In genomic region chr1:66815941-66816777, GRCm38 (mm10) we compare ENCODE assay signal across 8 mouse cellular contexts. TPM values are rescaled to one million over a fixed set of nuclear protein-coding genes. Genes with fewer than 3 reads are reported as not detected.
DNase-seq lines count a peak whose midpoint lies in the region; ATAC-seq and TF ChIP-seq lines count a peak whose summit lies in the region.

No protein-coding gene starts in this region.

- DNase-seq in G1E (ENCODE audit: low spot score) = peak; percentile 28
- DNase-seq in forebrain, embryonic 14.5 days (ENCODE audit: low spot score) = peak; percentile 60
- DNase-seq in heart, postnatal 14 days = peak; percentile 67 to 74
- DNase-seq in large intestine, adult 2 months (ENCODE audit: low read depth, low spot score) = peak; percentile 43
- DNase-seq in testis, postnatal 14 days (ENCODE audit: low spot score) = peak; percentile 81

- H3K4me3 ChIP-seq in G1E (ENCODE audit: low read depth, low read length) = peak overlapping the region; percentile 83
- peak overlapping the region; percentile 84 for H3K4me3 ChIP-seq in forebrain, embryonic 14.5 days (ENCODE audit: low read depth, low read length)
- peak overlapping the region; percentile 93 for H3K4me3 ChIP-seq in liver, embryonic 16.5 days (ENCODE audit: low read depth, low read length)
- H3K4me3 ChIP-seq in neural tube, embryonic 12.5 days = peak overlapping the region; percentile 77

- H3K4me2 ChIP-seq in forebrain, embryonic 14.5 days (ENCODE audit: low read length) = peak overlapping the region; percentile 79
- H3K4me2 ChIP-seq in liver, embryonic 16.5 days (ENCODE audit: low read depth, low read length) = peak overlapping the region; percentile 86
- peak overlapping the region; percentile 75 for H3K4me2 ChIP-seq in neural tube, embryonic 12.5 days (replicated peaks)

- peak; percentile 56 for ATAC-seq in G1E (ENCODE audit: extremely low read depth, insufficient number of reproducible peaks, low FRiP score, poor library complexity, severe bottlenecking)
- peak; percentile 50; the same call in 1 of the 2 replicates for ATAC-seq in cerebellum, adult (ENCODE audit: insufficient number of reproducible peaks, low FRiP score, low TSS enrichment)
- ATAC-seq in forebrain, embryonic 14.5 days = peak; percentile 29
- no peak for ATAC-seq in liver, embryonic 16.5 days (ENCODE audit: low read depth)
- ATAC-seq in neural tube, embryonic 12.5 days (ENCODE audit: low FRiP score, low read depth) = peak; percentile 48

- intact Hi-C loops in heart, postnatal 14 days (cut with DNase I) = loop anchor here (5.0 kb wide), 3 partner anchors 46 to 114 kb away; partner anchors contain the start of genes Acadl and Rpe

- H3K9ac ChIP-seq in forebrain, embryonic 14.5 days (ENCODE audit: low read length) = peak overlapping the region; percentile 96
- H3K9ac ChIP-seq in liver, embryonic 16.5 days (ENCODE audit: low read depth, low read length) = peak overlapping the region; percentile 81
- peak overlapping the region; percentile 60 for H3K9ac ChIP-seq in neural tube, embryonic 12.5 days

- no peaks in the 10 kb centered on the region for H3K9me3 ChIP-seq in G1E (replicated peaks)
- H3K9me3 ChIP-seq in forebrain, embryonic 14.5 days (replicated peaks; ENCODE audit: control insufficient read depth, low read length) = no peaks in the 10 kb centered on the region
- H3K9me3 ChIP-seq in liver, embryonic 16.5 days (replicated peaks; ENCODE audit: control insufficient read depth, low read length) = no peaks in the 10 kb centered on the region
- H3K9me3 ChIP-seq in neural tube, embryonic 12.5 days = no peaks in the 10 kb centered on the region

- H3K36me3 ChIP-seq in G1E (replicated peaks) = no peaks in the 10 kb centered on the region
- H3K36me3 ChIP-seq in forebrain, embryonic 14.5 days (ENCODE audit: control insufficient read depth, insufficient read depth, low read length) = no peaks in the 10 kb centered on the region
- H3K36me3 ChIP-seq in liver, embryonic 16.5 days (ENCODE audit: control insufficient read depth, insufficient read depth) = no peaks in the 10 kb centered on the region
- no peaks in the 10 kb centered on the region for H3K36me3 ChIP-seq in neural tube, embryonic 12.5 days

- WGBS in forebrain, embryonic 14.5 days = 1% methylated on average over 39 of the region's 39 CpGs
- WGBS in large intestine, adult 2 months = under 1% methylated on average over 39 of the region's 39 CpGs
- under 1% methylated on average over 39 of the region's 39 CpGs for WGBS in liver, embryonic 16.5 days (ENCODE audit: insufficient replicate concordance)
- 1% methylated on average over 39 of the region's 39 CpGs for WGBS in neural tube, embryonic 12.5 days

- H3K27me3 ChIP-seq in G1E (ENCODE audit: insufficient read depth, low read length) = no peaks in the 10 kb centered on the region
- H3K27me3 ChIP-seq in forebrain, embryonic 14.5 days (replicated peaks; ENCODE audit: control insufficient read depth, insufficient read depth, low read length) = no peaks in the 10 kb centered on the region
- no peaks in the 10 kb centered on the region for H3K27me3 ChIP-seq in liver, embryonic 16.5 days (ENCODE audit: control insufficient read depth, insufficient read depth, low read depth, low read length)
- H3K27me3 ChIP-seq in neural tube, embryonic 12.5 days (replicated peaks) = 0 out of 2 replicates have a peak, but pooled peaks cover 2% of the 10 kb centered on the region

- peak overlapping the region; percentile 98 for H3K27ac ChIP-seq in forebrain, embryonic 14.5 days (ENCODE audit: low read depth, low read length)
- H3K27ac ChIP-seq in liver, embryonic 16.5 days (ENCODE audit: low read length) = peak overlapping the region; percentile 93
- peak overlapping the region; percentile 95; the same call in 1 of the 2 replicates for H3K27ac ChIP-seq in neural tube, embryonic 12.5 days

- peaks cover 27% of the 10 kb centered on the region for H3K4me1 ChIP-seq in G1E (ENCODE audit: insufficient read depth, low read depth, low read length)
- H3K4me1 ChIP-seq in forebrain, embryonic 14.5 days (ENCODE audit: control insufficient read depth, insufficient read depth, low read length) = peaks cover 12% of the 10 kb centered on the region
- H3K4me1 ChIP-seq in liver, embryonic 16.5 days (ENCODE audit: control insufficient read depth, low read depth, low read length) = peaks cover 7% of the 10 kb centered on the region
- H3K4me1 ChIP-seq in neural tube, embryonic 12.5 days = peaks cover 17% of the 10 kb centered on the region

- no peak for TF ChIP-seq CTCF in G1E (IDR thresholded peaks at IDR 0.05; ENCODE audit: low read depth, low read length)

RNA-seq across cellular contexts. Expression of gene Kansl1l, which starts 1.2 kb away (rescaled TPM):
- total RNA-seq in G1E (2014; fragmentation: Nextera tagmentation) (28.8 and 37.5 TPM in 2 replicates), G1E (2017) (17.1 and 18.7 TPM in 2 replicates)
- polyA plus RNA-seq in G1E (2012) = 0.94 and 1.4 TPM in 2 replicates
- 8.5 and 10.9 TPM in 2 replicates for polyA plus RNA-seq in forebrain, embryonic 14.5 days (2014; fragmentation: Nextera tagmentation; extraction: Ambion mirVana)
- total RNA-seq in heart, postnatal 14 days (2021) = 10 to 100 TPM; 18.3 to 18.6 TPM
- 1.1 and 1.2 TPM in 2 replicates for polyA plus RNA-seq in large intestine, adult 2 months (2012; rRNA removed)
- 3.2 and 3.7 TPM in 2 replicates for polyA plus RNA-seq in liver, embryonic 16.5 days (2015; fragmentation: Nextera tagmentation; extraction: Ambion mirVana)
- polyA plus RNA-seq in neural tube, embryonic 12.5 days (2016; fragmentation: Nextera tagmentation; extraction: Ambion mirVana) = 19.2 and 20.5 TPM in 2 replicates

RNA-seq across cellular contexts. Expression of gene Acadl, which starts 46.9 kb away (rescaled TPM):
- total RNA-seq in G1E (2014; fragmentation: Nextera tagmentation) (114 TPM in 2 replicates), G1E (2017) (32.8 and 35.9 TPM in 2 replicates)
- 7.8 and 10.1 TPM in 2 replicates for polyA plus RNA-seq in G1E (2012)
- 34.7 and 36.2 TPM in 2 replicates for polyA plus RNA-seq in forebrain, embryonic 14.5 days (2014; fragmentation: Nextera tagmentation; extraction: Ambion mirVana)
- total RNA-seq in heart, postnatal 14 days (2021) = 1,000 to 10,000 TPM; 1,175 to 1,217 TPM
- 33.9 and 49.6 TPM in 2 replicates for polyA plus RNA-seq in large intestine, adult 2 months (2012; rRNA removed)
- polyA plus RNA-seq in liver, embryonic 16.5 days (2015; fragmentation: Nextera tagmentation; extraction: Ambion mirVana) = 175 and 181 TPM in 2 replicates
- 55.7 and 60.4 TPM in 2 replicates for polyA plus RNA-seq in neural tube, embryonic 12.5 days (2016; fragmentation: Nextera tagmentation; extraction: Ambion mirVana)

Comparison
In these comparisons a context has a peak if more than half of its experiments do, and no peak if none do; other contexts are left out.
1. DNase-seq: peak in every context shown above with its lines; median percentile 81 in testis, postnatal 14 days; 70 in heart, postnatal 14 days; 60 in forebrain, embryonic 14.5 days; 43 in large intestine, adult 2 months; 28 in G1E.